Mouse (Mus musculus) spleen, adult 10 weeks (tissue): Measurements from ENCODE around the gene Cops3. TPM values are rescaled to one million over a fixed set of nuclear protein-coding genes. Genes with fewer than 3 reads are reported as not detected.

ENCODE experiments used
- polyA plus RNA-seq: library from polyadenylated mRNA; stranded (reverse); fragments of 350-450 nt; fragmentation: Illumina TruSeq; extraction: RNeasy Lipid Tissue Mini Kit (QIAGEN cat#74804); gene quantifications from one replicate; pipeline ENCODE4 v1.2.3, GENCODE M21; 2015; ENCODE audit warnings: low replicate concordance; ENCODE audit not compliant: insufficient read depth

Gene Cops3
- 99.6 TPM for polyA plus RNA-seq

DNA sequence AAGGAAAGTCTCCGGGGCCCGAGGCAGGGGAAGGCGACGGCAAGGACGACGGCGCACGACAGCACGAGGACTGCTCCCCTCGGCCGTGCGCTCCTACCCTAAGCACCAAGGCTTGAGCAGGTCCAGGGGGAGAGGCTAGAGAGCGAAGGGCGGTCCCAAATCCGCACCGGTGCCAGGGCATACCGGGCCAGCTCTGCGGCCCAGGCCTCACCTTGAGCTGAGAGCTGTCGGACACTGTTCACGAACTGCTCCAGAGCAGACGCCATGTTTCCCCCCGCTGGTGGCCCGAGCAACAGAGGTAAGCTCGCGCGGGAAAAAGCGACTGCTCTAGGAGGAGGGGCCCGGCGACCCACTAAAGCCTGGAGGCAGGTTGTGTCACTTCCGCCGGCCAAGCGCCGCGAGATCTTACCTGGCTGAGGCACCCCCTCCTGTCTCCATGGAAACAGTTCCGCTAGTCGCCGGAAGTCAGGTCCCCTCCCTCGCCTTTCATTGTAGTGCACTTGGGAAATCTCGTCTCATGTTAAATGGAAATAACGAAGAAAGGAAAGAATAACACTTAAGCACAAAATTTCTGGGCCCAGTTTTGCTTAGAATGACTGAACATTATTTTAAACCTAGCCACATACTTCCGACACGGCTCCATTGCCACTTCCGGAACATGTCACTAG, at the start of gene Cops3:
TSS of gene Cops3 (minus strand) at position 380 of the 668 bp plus-strand sequence.

GRCm38 (mm10) chr11:59839008-59839458, 605 bp downstream of the Cops3 start, which contains the start of gene Nt5m:
Gene Nt5m (plus strand): TSS chr11:59839447.

DNA sequence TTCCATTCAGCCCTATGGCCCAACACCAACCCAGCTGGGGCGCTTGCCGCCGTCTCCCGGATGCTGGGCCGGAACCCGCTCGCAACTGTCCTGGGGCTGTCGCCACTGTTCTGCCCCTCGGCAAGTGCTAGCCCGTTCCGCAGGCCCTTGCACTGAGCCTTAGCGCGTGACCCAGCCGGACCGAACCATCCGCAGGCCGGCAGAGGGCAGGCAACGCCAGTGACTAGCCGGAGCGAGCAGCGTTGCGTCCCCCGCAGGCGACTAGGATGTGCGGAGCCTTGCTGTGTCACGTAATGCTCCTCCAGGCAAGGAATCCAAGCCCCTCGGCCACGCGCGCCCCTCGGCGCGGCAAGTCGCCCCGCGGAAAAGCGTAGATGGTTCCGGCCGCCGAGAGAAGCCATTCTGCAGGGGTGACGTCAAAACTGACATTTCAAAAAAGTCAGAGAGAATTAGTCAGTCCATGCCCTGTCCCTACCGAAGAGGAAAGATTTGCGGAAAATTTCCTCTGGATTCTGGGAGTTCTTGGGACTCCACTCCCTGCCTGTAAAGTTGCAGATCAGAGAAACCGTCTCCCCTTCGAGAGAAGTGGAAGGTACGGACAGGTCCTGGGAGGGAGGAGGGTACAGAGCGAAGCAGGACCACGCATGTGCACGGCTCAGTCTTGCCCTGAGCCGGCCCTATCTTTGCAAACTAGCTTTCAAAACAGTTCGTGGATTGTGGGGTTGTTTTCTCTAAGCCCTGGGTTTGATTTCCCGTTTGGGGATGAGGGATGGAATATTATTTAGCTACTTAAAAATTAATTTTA, 29.8 kb downstream of the Cops3 start, which contains the start of gene Flcn:
TSS of gene Flcn (minus strand) at position 347 of the 805 bp plus-strand sequence.

DNA sequence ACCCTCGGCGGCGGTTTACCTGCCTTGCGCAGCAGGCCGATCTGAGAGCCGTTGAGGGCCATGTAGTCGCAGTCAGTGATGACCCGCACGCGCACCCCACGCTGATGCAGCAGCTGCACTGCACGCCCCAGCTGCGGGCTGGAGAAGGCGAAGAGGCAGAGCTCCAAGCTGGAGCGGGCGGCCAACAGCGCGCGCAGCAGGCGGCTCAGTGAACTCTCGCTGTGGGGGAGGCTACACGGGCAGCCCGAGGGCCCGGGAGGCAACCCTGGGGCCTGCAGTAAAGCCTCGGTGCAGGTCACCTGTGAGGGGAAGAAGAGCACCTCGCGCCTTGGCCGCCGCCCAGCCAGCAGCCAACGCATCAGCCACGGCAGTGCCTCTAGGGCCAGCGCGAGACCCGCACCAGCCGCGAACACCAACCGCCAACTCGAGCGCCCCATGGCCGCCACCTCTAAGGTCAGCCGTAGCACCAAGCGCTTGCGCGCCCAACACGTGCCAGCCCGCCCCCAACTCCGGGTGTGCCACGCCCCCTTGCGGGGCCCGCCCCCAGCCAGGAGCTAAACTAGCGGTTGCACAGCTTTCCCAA, 52.3 kb downstream of the Cops3 start, which contains the start of gene Pld6:
TSS of gene Pld6 (minus strand) at position 447 of the 583 bp plus-strand sequence.

Other genes starting within 250 kb of the Cops3 start
- not detected for gene Olfr223, start 246.5 kb downstream of the Cops3 start, polyA plus RNA-seq
- gene Mprip, start 178.5 kb downstream of the Cops3 start, polyA plus RNA-seq: 90.7 TPM
- not detected for gene Pld6, start 52.2 kb downstream of the Cops3 start, polyA plus RNA-seq
- 30.1 TPM for gene Flcn, start 29.8 kb downstream of the Cops3 start, polyA plus RNA-seq
- gene Nt5m, start 391 bp downstream of the Cops3 start, polyA plus RNA-seq: 10.8 TPM
- 7.2 TPM for gene Med9, start 108.4 kb upstream of the Cops3 start, polyA plus RNA-seq
- gene Rasd1, start 125.1 kb upstream of the Cops3 start, polyA plus RNA-seq: 0.62 TPM
- 0.90 TPM for gene Pemt, start 206.7 kb upstream of the Cops3 start, polyA plus RNA-seq